Mouse (Mus musculus): Measurements from ENCODE around the gene Sars. TPM values are rescaled to one million over a fixed set of nuclear protein-coding genes. Genes with fewer than 3 reads are reported as not detected.

Gene Sars
- 204 and 236 TPM in 2 replicates for total RNA-seq (2012; rRNA removed)

DNA sequence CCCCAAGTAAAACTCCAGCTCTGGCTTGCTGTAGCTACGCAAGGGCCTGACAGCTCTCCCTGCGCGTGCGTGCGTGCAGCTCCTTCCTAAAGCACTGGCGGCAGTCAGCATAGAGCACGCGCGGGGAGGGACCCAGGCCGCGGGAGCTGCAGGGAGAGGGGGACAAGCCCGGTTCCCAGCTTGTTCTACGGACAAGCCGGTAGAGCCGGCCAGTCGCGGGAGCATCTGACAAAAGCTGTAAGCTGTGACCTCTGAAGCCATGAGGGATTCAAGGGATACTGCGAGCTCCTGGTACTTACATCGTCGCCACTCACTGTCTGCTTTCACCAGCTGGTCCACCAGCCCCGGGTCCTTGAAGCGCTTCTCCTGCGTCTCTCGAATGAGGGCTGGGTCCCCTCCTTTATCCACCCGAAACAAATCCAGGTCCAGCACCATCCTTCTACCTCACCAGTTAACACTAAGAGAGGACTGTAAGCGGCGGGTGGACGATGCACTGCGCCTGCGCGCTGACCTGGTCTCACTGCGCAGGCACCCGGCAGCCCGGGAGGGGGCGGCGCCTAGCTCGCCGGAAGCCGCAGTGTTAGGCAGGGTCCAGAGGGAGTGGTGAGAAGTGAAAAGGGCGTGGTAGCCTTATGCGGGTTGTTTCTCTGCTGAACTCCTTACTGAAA, at the start of gene Sars:
Gene Sars (minus strand): TSS at position 512 of the 668 bp plus-strand sequence.
- TF ChIP-seq HCFC1 (IDR thresholded peaks at IDR 0.05; ENCODE audit: borderline replicate concordance, insufficient read depth, low read length), result no peak
- no peak for TF ChIP-seq CHD2 (IDR thresholded peaks at IDR 0.05; ENCODE audit: low read depth, low read length)
- TF ChIP-seq MAFK (IDR thresholded peaks at IDR 0.05; ENCODE audit: insufficient read depth, low read depth, low read length), result no peak
- TF ChIP-seq ZNF384 (IDR thresholded peaks at IDR 0.05; ENCODE audit: low read depth, low read length), result no peak
- no peak for TF ChIP-seq ZC3H11A (IDR thresholded peaks at IDR 0.05; ENCODE audit: borderline replicate concordance, low read depth, low read length)
- no peaks in the 10 kb centered on the region for H3K9me3 ChIP-seq (ENCODE audit: control insufficient read depth, insufficient read depth, low read depth, low read length)

DNA sequence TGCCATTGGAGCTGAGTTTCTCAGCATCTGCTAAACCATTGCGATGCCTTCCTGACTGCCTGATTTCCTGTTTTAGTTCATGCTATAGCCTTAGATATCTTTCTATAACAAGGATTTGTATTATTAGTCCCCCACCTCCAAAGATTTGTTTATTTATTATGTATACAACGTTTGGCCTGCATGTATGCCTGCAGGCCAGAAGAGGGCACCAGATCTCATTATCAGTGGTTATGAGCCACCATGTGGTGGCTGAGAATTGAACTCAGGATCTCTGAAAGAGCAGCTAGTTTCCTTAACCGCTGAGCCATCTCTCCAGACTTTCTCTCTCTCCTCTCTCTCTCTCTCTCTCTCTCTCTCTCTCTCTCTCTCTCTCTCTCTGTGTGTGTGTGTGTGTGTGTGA, 45.0 kb upstream of the Sars start:
- no peaks in the 10 kb centered on the region for H3K36me3 ChIP-seq (ENCODE audit: control insufficient read depth, insufficient read depth, low read length, poor library complexity, severe bottlenecking)
- no peak overlapping the region for H3K27ac ChIP-seq (ENCODE audit: insufficient read depth, low read depth, low read length, poor library complexity, severe bottlenecking)
- H3K4me3 ChIP-seq (ENCODE audit: insufficient read depth in 1 of 2, low read depth in 1 of 2, low read length in 2 of 2, poor library complexity in 1 of 2, severe bottlenecking in 1 of 2), result no peak overlapping the region
- TF ChIP-seq HCFC1 (IDR thresholded peaks at IDR 0.05; ENCODE audit: borderline replicate concordance, insufficient read depth, low read length), result no peak
- TF ChIP-seq ZNF384 (IDR thresholded peaks at IDR 0.05; ENCODE audit: low read depth, low read length), result no peak
- peak; percentile 14; the same call in 1 of the 2 replicates for TF ChIP-seq ZC3H11A (IDR thresholded peaks at IDR 0.05; ENCODE audit: borderline replicate concordance, low read depth, low read length)
- no peak for DNase-seq (ENCODE audit: low read depth, low spot score)
- H3K4me1 ChIP-seq (ENCODE audit: control insufficient read depth in 2 of 2, insufficient read depth in 2 of 2, low read length in 2 of 2, poor library complexity in 1 of 2), result no peaks in the 10 kb centered on the region
- in situ Hi-C loops (cut with MboI; ENCODE audit: low sequenced_read_pairs in 2 of 2, unreplicated experiment in 2 of 2), result no loop called here
- H3K9ac ChIP-seq (ENCODE audit: insufficient read depth, low read depth, low read length, poor library complexity, severe bottlenecking), result no peak overlapping the region
- H3K9me3 ChIP-seq (ENCODE audit: control insufficient read depth, insufficient read depth, low read depth, low read length), result no peaks in the 10 kb centered on the region

More for the DNA sequence above, at the start of gene Sars:
- Histone ChIP-seq H3K4me3 (ENCODE audit: insufficient read depth in 1 of 2, low read depth in 1 of 2, low read length in 2 of 2, poor library complexity in 1 of 2, severe bottlenecking in 1 of 2) (peak within 1 kb of the TSS; percentile 86 to 96), H3K36me3 (ENCODE audit: control insufficient read depth, insufficient read depth, low read length, poor library complexity, severe bottlenecking) (peaks cover 11% of the 10 kb centered on the region; the same call in 1 of the 2 replicates), H3K4me1 (ENCODE audit: control insufficient read depth in 2 of 2, insufficient read depth in 2 of 2, low read length in 2 of 2, poor library complexity in 1 of 2) (peaks cover 0 to 14% of the 10 kb centered on the region in 2 experiments; a peak in 3 of 4 replicates), H3K9ac (ENCODE audit: insufficient read depth, low read depth, low read length, poor library complexity, severe bottlenecking) (peak within 1 kb of the TSS; percentile 88), H3K27ac (ENCODE audit: insufficient read depth, low read depth, low read length, poor library complexity, severe bottlenecking) (peak within 1 kb of the TSS; percentile 86)
- in situ Hi-C loops (cut with MboI; ENCODE audit: low sequenced_read_pairs in 2 of 2, unreplicated experiment in 2 of 2), result no loop called here
- DNase-seq (ENCODE audit: low read depth, low spot score), result peak; percentile 83

- Histone ChIP-seq H3K36me3 (ENCODE audit: control insufficient read depth, insufficient read depth, low read length, poor library complexity, severe bottlenecking) (no peaks in the 10 kb centered on the region), H3K4me1 (ENCODE audit: control insufficient read depth in 2 of 2, insufficient read depth in 2 of 2, low read length in 2 of 2, poor library complexity in 1 of 2) (no peaks in the 10 kb centered on the region), H3K27ac (ENCODE audit: insufficient read depth, low read depth, low read length, poor library complexity, severe bottlenecking) (no peak overlapping the region), H3K9me3 (ENCODE audit: control insufficient read depth, insufficient read depth, low read depth, low read length) (no peaks in the 10 kb centered on the region), H3K4me3 (ENCODE audit: insufficient read depth in 1 of 2, low read depth in 1 of 2, low read length in 2 of 2, poor library complexity in 1 of 2, severe bottlenecking in 1 of 2) (no peak overlapping the region), H3K9ac (ENCODE audit: insufficient read depth, low read depth, low read length, poor library complexity, severe bottlenecking) (no peak overlapping the region)
- DNase-seq (ENCODE audit: low read depth, low spot score), result no peak
- in situ Hi-C loops (cut with MboI; ENCODE audit: low sequenced_read_pairs in 2 of 2, unreplicated experiment in 2 of 2), result no loop called here
- TF ChIP-seq CHD2 (IDR thresholded peaks at IDR 0.05; ENCODE audit: low read depth, low read length) (no peak), MAFK (IDR thresholded peaks at IDR 0.05; ENCODE audit: insufficient read depth, low read depth, low read length) (no peak), ZC3H11A (IDR thresholded peaks at IDR 0.05; ENCODE audit: borderline replicate concordance, low read depth, low read length) (no peak), ZNF384 (IDR thresholded peaks at IDR 0.05; ENCODE audit: low read depth, low read length) (no peak)
These were observed 39.7 kb upstream of the Sars start for GRCm38 (mm10) chr3:108484749-108485148.

GRCm38 (mm10) chr3:108478800-108479199, 33.8 kb upstream of the Sars start:
- in situ Hi-C loops (cut with MboI; ENCODE audit: low sequenced_read_pairs in 2 of 2, unreplicated experiment in 2 of 2), result no loop called here
- TF ChIP-seq CHD2 (IDR thresholded peaks at IDR 0.05; ENCODE audit: low read depth, low read length) (no peak), ZNF384 (IDR thresholded peaks at IDR 0.05; ENCODE audit: low read depth, low read length) (no peak), HCFC1 (IDR thresholded peaks at IDR 0.05; ENCODE audit: borderline replicate concordance, insufficient read depth, low read length) (no peak), MAFK (IDR thresholded peaks at IDR 0.05; ENCODE audit: insufficient read depth, low read depth, low read length) (no peak), ZC3H11A (IDR thresholded peaks at IDR 0.05; ENCODE audit: borderline replicate concordance, low read depth, low read length) (no peak)
- Histone ChIP-seq H3K9me3 (ENCODE audit: control insufficient read depth, insufficient read depth, low read depth, low read length) (no peaks in the 10 kb centered on the region), H3K9ac (ENCODE audit: insufficient read depth, low read depth, low read length, poor library complexity, severe bottlenecking) (no peak overlapping the region), H3K4me3 (ENCODE audit: insufficient read depth in 1 of 2, low read depth in 1 of 2, low read length in 2 of 2, poor library complexity in 1 of 2, severe bottlenecking in 1 of 2) (no peak overlapping the region), H3K4me1 (ENCODE audit: control insufficient read depth in 2 of 2, insufficient read depth in 2 of 2, low read length in 2 of 2, poor library complexity in 1 of 2) (no peaks in the 10 kb centered on the region), H3K27ac (ENCODE audit: insufficient read depth, low read depth, low read length, poor library complexity, severe bottlenecking) (no peak overlapping the region), H3K36me3 (ENCODE audit: control insufficient read depth, insufficient read depth, low read length, poor library complexity, severe bottlenecking) (no peaks in the 10 kb centered on the region)
- no peak for DNase-seq (ENCODE audit: low read depth, low spot score)

All from ES-E14 (cell line).